Mouse (Mus musculus) adrenal gland, adult (tissue): Measurements from ENCODE around the gene Hamp.

Experiments used
- DNase-seq, 2 experiments: peaks; one replicate each; pipeline ENCODE4 v3.0.0; 2022 to 2023; ENCODE audit warnings: low spot score in 1 of 2; ENCODE audit not compliant: inconsistent age in 2 of 2

Hamp gene

GRCm38 (mm10) chr7:30943909-30944635 is at the start of gene Hamp:
TSS of gene Hamp (minus strand) at chr7:30944032.
- no peak for DNase-seq

DNA sequence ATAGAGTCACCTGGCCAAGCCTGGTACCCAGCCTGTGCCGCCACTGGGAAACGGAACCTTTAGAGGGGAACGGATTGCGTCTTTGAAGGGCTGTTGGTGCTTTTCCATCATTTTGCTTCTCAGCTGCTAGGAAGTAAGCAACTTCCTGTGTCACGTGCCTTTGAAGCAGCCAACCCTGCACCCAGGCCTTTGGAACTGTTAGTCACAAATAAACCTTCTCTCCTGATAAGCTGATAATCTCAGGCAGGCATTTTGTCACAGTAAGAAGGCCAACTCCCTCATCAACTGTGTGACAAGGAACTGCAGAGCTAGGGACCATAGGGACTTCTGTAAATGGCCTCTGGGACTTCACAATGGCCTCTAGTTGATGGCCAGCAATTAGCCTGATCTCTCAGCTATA is 48.3 kb upstream of the Hamp start:
- DNase-seq: peak in 1 of 2 experiments; percentile 36

GRCm38 (mm10) chr7:30988519-30989162 is 44.8 kb upstream of the Hamp start:
- peak; percentile 64 to 89 for DNase-seq

DNA sequence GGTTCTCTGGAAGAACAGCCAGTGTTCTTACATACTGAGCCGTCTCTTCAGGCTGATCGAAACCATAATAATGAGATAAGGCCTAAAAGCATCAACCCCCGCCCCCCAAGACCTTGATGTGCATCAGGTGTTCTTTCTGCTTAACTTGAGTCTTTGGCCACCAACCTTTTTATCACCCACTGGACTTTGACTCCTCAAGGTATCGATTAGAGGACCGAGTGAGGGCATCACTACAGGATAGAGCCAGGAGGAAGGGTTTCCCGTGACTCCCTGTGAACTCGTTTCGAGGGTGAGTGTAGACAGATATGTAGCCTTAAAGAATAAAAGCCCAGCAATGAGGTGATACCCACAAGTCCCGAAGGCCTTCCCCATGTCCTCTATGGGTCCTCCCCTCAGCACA is 41.5 kb upstream of the Hamp start:
- DNase-seq: no peak

- no peak for DNase-seq
These were observed 37.9 kb upstream of the Hamp start for GRCm38 (mm10) chr7:30981703-30982102.

DNA sequence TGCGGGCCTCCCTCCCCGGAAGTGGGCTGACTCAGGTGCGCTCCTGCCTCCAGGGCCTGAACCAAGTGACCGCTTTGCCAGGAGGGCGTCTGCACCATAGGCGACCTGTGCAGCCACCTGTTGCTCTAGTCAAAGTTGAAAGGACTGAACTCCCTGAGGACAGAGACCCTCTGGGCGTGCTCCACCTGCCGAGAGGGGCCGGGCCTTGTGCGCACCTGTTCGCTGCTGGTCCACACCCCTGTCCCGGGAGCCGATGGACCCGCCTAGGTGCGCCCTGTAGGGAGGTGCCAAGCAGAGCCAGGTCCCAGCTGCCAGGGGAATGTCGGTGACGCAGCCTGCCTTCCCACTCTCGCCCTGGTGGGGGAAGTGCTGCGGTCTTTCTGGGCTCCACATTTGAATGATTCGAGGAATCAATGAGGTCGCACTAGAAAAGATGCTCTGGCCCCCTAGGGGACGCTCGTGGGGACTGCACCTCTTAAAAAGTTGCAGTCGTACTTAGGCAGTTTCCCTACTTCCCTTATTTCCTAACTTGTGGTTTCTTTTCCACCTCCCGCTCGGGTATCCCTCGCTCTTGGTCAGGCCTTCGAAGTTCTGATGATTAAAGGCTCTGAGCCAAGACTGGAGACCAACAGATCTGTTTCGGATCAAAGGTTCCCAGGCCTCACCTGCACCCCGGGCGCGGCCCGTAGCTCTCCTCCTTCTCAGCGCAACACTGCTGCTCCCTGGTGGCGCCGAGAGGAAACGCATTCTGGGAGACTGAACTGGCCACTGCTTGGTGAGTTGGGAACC is 29.9 kb upstream of the Hamp start, which contains the start of gene Fam187b:
Fam187b (plus strand) TSS at position 290 of the 789 bp plus-strand sequence.
- peak; percentile 91 to 97 for DNase-seq

GRCm38 (mm10) chr7:30973251-30973500 is 29.3 kb upstream of the Hamp start, which contains the start of gene Lsr:
TSS of gene Lsr (minus strand) at chr7:30973464.
- DNase-seq: no peak

- DNase-seq: peak; percentile 34 to 53
These were observed 28.8 kb upstream of the Hamp start for GRCm38 (mm10) chr7:30972426-30973250.

- no peak for DNase-seq
These were observed 28.1 kb upstream of the Hamp start for GRCm38 (mm10) chr7:30971901-30972300.

- DNase-seq: peak in 1 of 2 experiments; percentile 35
These were observed 25.3 kb upstream of the Hamp start for GRCm38 (mm10) chr7:30969174-30969573.

- DNase-seq: peak; percentile 87
These were observed 24.8 kb upstream of the Hamp start for GRCm38 (mm10) chr7:30968611-30969010.

DNA sequence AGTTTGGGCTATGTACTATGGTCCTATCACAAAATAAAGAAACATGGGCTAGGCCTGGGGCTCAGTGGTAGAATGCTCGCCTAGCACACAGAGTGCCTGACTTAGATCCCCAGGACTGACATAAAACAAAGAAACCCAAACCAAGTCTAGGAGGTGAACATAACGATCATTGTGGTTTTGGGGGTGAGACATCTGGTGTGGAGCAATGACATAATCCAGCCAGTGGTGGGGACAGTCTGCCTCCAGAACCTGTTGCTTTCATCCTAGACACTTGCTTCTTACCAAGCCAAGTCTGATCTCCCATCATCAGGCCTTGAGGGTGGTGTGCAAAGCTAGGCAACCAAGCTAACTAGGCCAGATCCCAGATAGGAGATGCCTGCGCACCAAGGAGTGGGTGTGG is 22.8 kb upstream of the Hamp start:
- no peak for DNase-seq

DNA sequence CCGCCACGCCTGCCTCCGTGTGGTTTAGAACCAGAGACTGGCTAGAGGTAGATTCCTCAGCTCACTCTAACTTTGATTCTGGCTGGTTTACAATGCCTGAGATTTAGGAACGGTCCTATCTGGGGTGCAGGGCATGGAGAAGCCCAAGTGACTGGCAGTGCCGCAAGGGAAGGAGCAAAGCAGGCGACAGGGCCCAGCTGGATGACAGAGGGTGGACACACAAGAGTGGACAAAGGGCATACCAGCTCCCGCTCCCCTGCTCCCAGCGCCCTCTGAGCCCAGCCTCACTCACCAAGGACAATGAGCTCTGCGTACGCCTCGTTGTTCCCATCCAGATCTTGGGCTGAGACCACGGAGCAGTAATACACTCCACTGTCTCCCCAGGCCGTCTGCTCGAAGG is 21.8 kb upstream of the Hamp start:
- DNase-seq: peak in 1 of 2 experiments; percentile 30

- peak in 1 of 2 experiments; percentile 16 for DNase-seq
These were observed 20.5 kb upstream of the Hamp start for GRCm38 (mm10) chr7:30964366-30964765.

DNA sequence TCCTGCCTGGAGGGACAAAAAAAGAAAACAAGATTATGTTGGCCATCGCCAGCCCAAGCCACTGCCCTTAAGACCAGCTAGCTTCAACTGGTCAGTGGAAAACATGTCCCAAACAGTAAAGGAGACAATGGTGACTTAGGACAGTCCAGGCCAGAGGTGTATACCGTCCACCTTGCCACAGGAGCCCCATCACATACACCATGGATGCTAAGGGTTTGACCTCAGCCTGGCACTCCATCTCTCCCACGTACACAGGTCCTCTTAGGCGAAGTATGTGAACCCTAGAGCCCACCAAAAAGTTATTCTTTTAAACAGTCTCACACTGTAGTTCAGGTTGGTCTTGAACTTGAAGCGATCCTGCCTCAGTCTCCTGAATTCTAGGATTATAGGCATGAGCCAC is 19.0 kb upstream of the Hamp start:
- peak in 1 of 2 experiments; percentile 22 for DNase-seq

DNA sequence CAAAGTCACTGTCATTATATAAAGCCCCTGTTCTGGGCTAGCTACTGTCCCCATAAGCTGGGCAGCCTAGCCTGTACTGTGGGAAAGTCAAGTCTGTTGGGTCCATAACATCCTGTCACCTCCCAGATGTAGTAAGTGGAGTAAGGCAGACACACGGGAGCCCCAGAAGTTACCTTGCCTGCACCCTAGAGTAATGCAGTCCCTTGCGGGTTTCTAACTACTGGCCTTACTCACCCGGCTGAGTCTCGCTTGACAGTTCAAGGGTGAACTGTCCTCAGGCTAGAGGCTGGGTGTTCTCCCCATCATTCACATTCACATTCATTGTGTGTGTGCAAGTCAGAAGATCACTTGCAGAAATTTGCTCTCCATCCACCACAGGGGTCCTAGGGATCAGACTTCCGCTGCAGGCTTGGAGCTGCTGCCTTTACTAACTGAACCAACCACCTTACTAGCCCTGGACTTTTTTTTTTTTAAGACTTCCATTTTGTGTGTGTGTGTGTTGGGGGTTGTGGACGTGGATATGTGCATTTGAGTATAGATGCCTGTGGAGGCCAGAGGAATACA is 16.0 kb upstream of the Hamp start:
- DNase-seq: peak; percentile 52 to 75

DNA sequence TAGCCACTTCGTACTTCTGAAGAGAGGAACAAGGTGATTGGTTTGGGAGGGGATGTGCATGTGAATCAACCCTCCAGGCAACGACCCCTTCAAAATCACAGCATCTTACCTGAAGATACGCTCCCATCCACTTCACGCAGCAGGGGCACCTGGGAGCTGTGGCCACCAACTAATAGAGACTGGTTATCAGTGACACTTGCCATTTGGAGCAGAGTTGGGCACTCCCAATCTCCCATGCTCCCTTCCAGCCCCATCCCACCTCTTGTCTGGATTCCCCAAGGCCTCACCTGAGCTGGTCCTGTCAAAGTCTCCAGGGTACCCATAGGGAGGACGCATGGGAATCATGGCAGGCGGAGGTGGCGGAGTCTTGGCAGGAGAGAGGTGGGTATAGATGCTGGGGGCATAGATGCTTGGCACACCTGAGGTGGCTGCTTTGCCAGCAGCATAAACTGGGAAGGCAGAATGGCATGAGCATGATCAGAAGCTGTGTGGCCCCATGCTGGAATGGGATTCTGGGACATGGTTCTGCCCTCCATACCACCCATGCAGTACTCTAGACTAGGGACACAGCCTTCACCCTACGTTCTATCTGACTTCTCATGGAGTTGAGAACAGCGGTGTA is 15.1 kb upstream of the Hamp start:
- DNase-seq: peak in 1 of 2 experiments; percentile 52

DNA sequence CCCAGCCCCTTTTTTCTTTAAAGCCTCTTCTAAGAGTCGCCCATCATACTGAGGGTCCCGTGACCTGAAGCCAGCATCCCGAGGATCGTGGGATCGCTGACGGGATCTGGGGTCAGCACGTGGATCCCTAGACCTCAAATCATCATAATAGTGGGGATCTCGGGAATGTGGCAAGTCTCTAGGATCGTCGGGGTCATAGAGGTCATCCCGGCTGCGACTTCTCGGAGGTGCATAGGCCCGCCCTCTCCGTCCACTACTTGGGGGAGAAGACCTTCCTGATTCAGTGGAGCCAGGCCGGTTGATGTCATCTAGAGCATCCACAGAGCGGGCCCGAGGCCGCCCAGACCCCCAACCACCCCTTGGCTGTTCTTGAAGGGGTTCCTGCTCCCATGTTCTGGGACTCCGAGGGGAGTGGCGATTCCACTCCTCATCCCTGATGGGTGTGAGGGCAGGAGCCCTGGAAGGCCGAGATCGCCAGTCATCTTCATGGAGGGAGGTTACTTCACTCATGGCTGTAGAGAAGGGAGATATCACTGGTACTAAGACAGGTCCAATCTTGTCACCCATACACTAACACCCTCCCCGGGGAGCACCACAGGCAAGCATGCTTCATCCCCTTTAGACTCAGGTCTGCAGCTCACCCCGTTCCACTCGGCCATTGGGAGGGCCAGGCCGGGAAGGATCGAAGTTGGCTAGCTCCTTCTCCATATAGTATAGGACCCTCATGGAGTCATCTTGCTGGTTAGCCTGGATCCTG is 14.5 kb upstream of the Hamp start:
- peak; percentile 46 to 68 for DNase-seq

GRCm38 (mm10) chr7:30957367-30957783 is 13.5 kb upstream of the Hamp start:
- DNase-seq: peak; percentile 95 to 99
